8 mouse cellular contexts compared by ENCODE assay signal in the genomic region with DNA sequence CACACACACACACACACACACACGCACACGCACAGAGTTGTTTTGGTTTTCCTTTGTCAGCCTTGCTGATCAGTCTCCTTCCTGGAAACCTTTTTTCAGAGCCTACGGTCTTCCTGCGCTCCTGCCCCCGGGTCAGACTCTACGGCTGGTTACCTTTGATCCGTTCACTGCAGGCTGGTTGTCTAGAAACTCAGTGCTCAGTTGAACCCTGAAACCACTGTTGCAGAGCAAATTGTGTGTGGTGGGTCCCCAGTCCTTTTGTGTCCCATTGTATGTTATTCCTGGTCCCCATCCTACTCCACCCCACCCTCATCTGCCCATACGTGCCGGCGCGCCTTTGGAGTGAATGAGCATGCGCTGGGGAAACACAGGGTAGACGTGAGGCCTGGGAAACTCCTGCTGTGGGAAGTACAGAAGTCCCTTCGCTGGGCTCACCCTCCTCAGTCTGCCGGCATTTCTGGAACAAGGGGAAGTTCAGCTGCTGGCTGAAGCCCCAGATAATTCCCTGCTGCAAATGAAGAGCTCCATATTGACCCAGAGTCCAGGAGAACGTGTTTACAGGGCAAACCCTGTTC. TPM values are rescaled to one million over a fixed set of nuclear protein-coding genes. Genes with fewer than 3 reads are reported as not detected.
DNase-seq lines count a peak whose midpoint lies in the region; ATAC-seq and TF ChIP-seq lines count a peak whose summit lies in the region.

No protein-coding gene starts in this region.

- H3K36me3 ChIP-seq in forebrain, embryonic 13.5 days (ENCODE audit: poor library complexity, severe bottlenecking), result no peaks in the 10 kb centered on the region
- 0 out of 2 replicates have a peak, but pooled peaks cover 6% of the 10 kb centered on the region for H3K36me3 ChIP-seq in forebrain, postnatal 0 days (ENCODE audit: insufficient read depth)
- peaks cover 85% of the 10 kb centered on the region for H3K36me3 ChIP-seq in E14TG2a.4 (ENCODE audit: insufficient read depth, low read length)
- H3K36me3 ChIP-seq in heart, embryonic 16.5 days (ENCODE audit: control insufficient read depth, insufficient read depth), result no peaks in the 10 kb centered on the region

- no peaks in the 10 kb centered on the region for H3K9me3 ChIP-seq in forebrain, embryonic 13.5 days (replicated peaks)
- no peaks in the 10 kb centered on the region for H3K9me3 ChIP-seq in forebrain, postnatal 0 days (ENCODE audit: low read length)
- H3K9me3 ChIP-seq in E14TG2a.4 (ENCODE audit: low read length), result no peaks in the 10 kb centered on the region
- H3K9me3 ChIP-seq in heart, embryonic 16.5 days (replicated peaks; ENCODE audit: control insufficient read depth, low read length), result no peaks in the 10 kb centered on the region

- DNase-seq in forebrain, postnatal 0 days, result no peak
- DNase-seq in kidney, postnatal 4 days, result peak; percentile 54 to 67
- no peak for DNase-seq in frontal cortex, postnatal 36 days (ENCODE audit: low spot score in 2 of 2)
- no peak for DNase-seq in frontal cortex, postnatal 25 days (ENCODE audit: low spot score in 2 of 2)
- no peak for DNase-seq in cerebellum, postnatal 36 days

- H3K4me2 ChIP-seq in forebrain, embryonic 13.5 days, result peak overlapping the region; percentile 12; the same call in 1 of the 2 replicates
- H3K4me2 ChIP-seq in forebrain, postnatal 0 days (ENCODE audit: low read depth), result no peak overlapping the region
- H3K4me2 ChIP-seq in heart, embryonic 16.5 days (ENCODE audit: low read depth, low read length), result peak overlapping the region; percentile 36; the same call in 1 of the 2 replicates

- no peak overlapping the region for H3K27ac ChIP-seq in forebrain, embryonic 13.5 days
- H3K27ac ChIP-seq in forebrain, postnatal 0 days (ENCODE audit: low read depth, low read length), result no peak overlapping the region
- peak overlapping the region; percentile 41 for H3K27ac ChIP-seq in heart, embryonic 16.5 days (ENCODE audit: low read length)

- 69% methylated on average over 16 of the region's 16 CpGs for WGBS in forebrain, embryonic 13.5 days
- WGBS in forebrain, postnatal 0 days, result 64% methylated on average over 16 of the region's 16 CpGs
- WGBS in heart, embryonic 16.5 days, result 60% methylated on average over 16 of the region's 16 CpGs

- ATAC-seq in forebrain, embryonic 13.5 days, result no peak; the same call in 1 of the 2 replicates
- ATAC-seq in forebrain, postnatal 0 days, result no peak
- ATAC-seq in heart, embryonic 16.5 days (replicated peaks; ENCODE audit: extremely low read depth, insufficient read depth, low FRiP score), result no peak

- H3K27me3 ChIP-seq in forebrain, embryonic 13.5 days, result no peaks in the 10 kb centered on the region
- H3K27me3 ChIP-seq in forebrain, postnatal 0 days (ENCODE audit: insufficient read depth, low read length), result no peaks in the 10 kb centered on the region
- H3K27me3 ChIP-seq in E14TG2a.4 (ENCODE audit: insufficient read depth, low read length), result no peaks in the 10 kb centered on the region
- no peaks in the 10 kb centered on the region for H3K27me3 ChIP-seq in heart, embryonic 16.5 days (ENCODE audit: control insufficient read depth, insufficient read depth, low read length)

- H3K4me1 ChIP-seq in forebrain, embryonic 13.5 days, result peaks cover 14% of the 10 kb centered on the region
- no peaks in the 10 kb centered on the region for H3K4me1 ChIP-seq in forebrain, postnatal 0 days (ENCODE audit: insufficient read depth)
- peaks cover 98% of the 10 kb centered on the region for H3K4me1 ChIP-seq in E14TG2a.4 (replicated peaks; ENCODE audit: low read depth, low read length)
- peaks cover 67% of the 10 kb centered on the region for H3K4me1 ChIP-seq in heart, embryonic 16.5 days (ENCODE audit: control insufficient read depth, insufficient read depth, low read length)

- no peak overlapping the region for H3K9ac ChIP-seq in forebrain, embryonic 13.5 days
- no peak overlapping the region for H3K9ac ChIP-seq in forebrain, postnatal 0 days
- peak overlapping the region; percentile 34; the same call in 1 of the 2 replicates for H3K9ac ChIP-seq in heart, embryonic 16.5 days (ENCODE audit: low read length)

- H3K4me3 ChIP-seq in forebrain, embryonic 13.5 days, result no peak overlapping the region
- H3K4me3 ChIP-seq in forebrain, postnatal 0 days (ENCODE audit: low read depth, low read length), result no peak overlapping the region
- peak overlapping the region; percentile 39 for H3K4me3 ChIP-seq in E14TG2a.4 (replicated peaks; ENCODE audit: low read length)
- no peak overlapping the region for H3K4me3 ChIP-seq in heart, embryonic 16.5 days (ENCODE audit: low read length)

- no peak for TF ChIP-seq CTCF in forebrain, postnatal 0 days (IDR thresholded peaks at IDR 0.05; ENCODE audit: low read depth)
- TF ChIP-seq CTCF in E14TG2a.4 (conservative IDR thresholded peaks at IDR 0.05; ENCODE audit: low read length), result no peak

RNA-seq across cellular contexts. Expression of gene Spred2, which starts 40.9 kb away (rescaled TPM):
- 6.9 and 7.6 TPM in 2 replicates for polyA plus RNA-seq in forebrain, embryonic 13.5 days (2015; fragmentation: Nextera tagmentation; extraction: Ambion mirVana)
- total RNA-seq in forebrain, postnatal 0 days (2014; rRNA removed), result 12.0 and 15.5 TPM in 2 replicates
- polyA plus RNA-seq in forebrain, postnatal 0 days (2015; fragmentation: Nextera tagmentation; extraction: Ambion mirVana), result 6.7 and 9.1 TPM in 2 replicates
- polyA plus RNA-seq in heart, embryonic 16.5 days (2015; fragmentation: Nextera tagmentation; extraction: Ambion mirVana), result 4.1 and 4.5 TPM in 2 replicates

Comparison
In these comparisons a context has a peak if more than half of its experiments do, and no peak if none do; other contexts are left out.
1. DNase-seq: peak in kidney, postnatal 4 days (2 of 2); none in forebrain, postnatal 0 days (single experiment), frontal cortex, postnatal 36 days (0 of 2), frontal cortex, postnatal 25 days (0 of 2) and cerebellum, postnatal 36 days (0 of 2).